Mouse (Mus musculus): ENCODE results near the gene Esr1. TPM values are rescaled to one million over a fixed set of nuclear protein-coding genes. Genes with fewer than 3 reads are reported as not detected.
"Not testable (repeated sequence)": the region's sequence is repeated elsewhere in the genome, so short reads cannot be mapped to it uniquely, and the experiment has no call there.

Esr1 gene
- polyA plus RNA-seq, 2 experiments = 0.79 to 1.1 TPM

DNA sequence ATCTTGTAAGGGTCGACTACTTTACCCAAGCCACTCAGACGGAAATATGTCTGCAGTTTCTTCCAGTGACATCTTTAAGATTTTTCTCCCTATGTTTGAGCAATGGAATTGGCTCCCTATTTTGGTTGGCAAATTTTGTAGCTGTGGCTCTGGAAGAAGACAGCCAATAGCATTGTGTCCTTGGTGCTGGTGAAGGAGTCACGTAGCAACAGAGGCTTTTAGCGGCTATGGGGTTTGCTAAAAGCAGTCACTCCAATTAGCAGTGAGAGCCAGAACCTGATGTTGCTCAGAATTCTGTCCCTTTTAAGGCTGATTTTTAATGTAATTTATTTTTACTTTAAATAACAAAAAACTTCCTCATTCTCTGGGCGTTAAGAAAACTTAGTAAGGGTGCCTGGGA is 54.0 kb downstream of the Esr1 start:
- H3K27ac ChIP-seq (replicated peaks; ENCODE audit: low read depth, low read length) = no peak overlapping the region
- ATAC-seq (ENCODE audit: low FRiP score, low read depth) = no peak
- H3K4me3 ChIP-seq (replicated peaks; ENCODE audit: low read length) = no peak overlapping the region
- DNase-seq (ENCODE audit: low spot score) = no peak
- H3K9me3 ChIP-seq (ENCODE audit: control insufficient read depth, low read length) = no peaks in the 10 kb centered on the region
- H3K4me2 ChIP-seq (replicated peaks; ENCODE audit: low read depth, low read length, severe bottlenecking) = no peak overlapping the region
- no peaks in the 10 kb centered on the region for H3K27me3 ChIP-seq (ENCODE audit: control insufficient read depth, insufficient read depth, low read length)
- H3K4me1 ChIP-seq (ENCODE audit: control insufficient read depth, insufficient read depth, low read length) = no peaks in the 10 kb centered on the region
- TF ChIP-seq POLR2A (IDR thresholded peaks at IDR 0.05; ENCODE audit: borderline replicate concordance, extremely low read depth, insufficient read depth, insufficient read length) = no peak
- H3K9ac ChIP-seq (ENCODE audit: low read depth, low read length, severe bottlenecking) = no peak overlapping the region
- no peaks in the 10 kb centered on the region for H3K36me3 ChIP-seq (ENCODE audit: control insufficient read depth, insufficient read depth, low read length)
- 77% methylated on average over 5 of the region's 5 CpGs for WGBS

DNA sequence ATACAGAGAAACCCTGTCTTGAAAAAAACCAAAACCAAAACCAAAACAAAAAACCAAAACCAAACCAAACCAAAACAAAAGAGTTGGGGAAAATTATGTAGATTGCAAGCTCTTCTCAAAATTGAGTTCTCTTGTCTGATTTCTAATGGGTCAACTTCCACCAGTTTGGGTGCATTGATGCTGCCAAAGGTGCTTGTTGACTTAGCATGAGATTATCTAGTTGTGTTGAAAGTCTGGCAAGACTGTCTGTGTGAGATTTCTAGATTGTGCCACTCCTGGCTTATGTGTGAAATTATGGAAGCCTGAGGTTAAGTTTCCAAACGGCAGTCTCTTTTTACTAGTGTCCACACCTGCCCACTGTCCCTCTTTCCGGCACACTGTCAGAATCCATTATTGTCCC is 55.6 kb downstream of the Esr1 start:
- TF ChIP-seq POLR2A (IDR thresholded peaks at IDR 0.05; ENCODE audit: borderline replicate concordance, extremely low read depth, insufficient read depth, insufficient read length) = no peak
- WGBS = 70% methylated on average over 2 of the region's 2 CpGs
- Histone ChIP-seq H3K36me3 (ENCODE audit: control insufficient read depth, insufficient read depth, low read length) (no peaks in the 10 kb centered on the region), H3K4me2 (replicated peaks; ENCODE audit: low read depth, low read length, severe bottlenecking) (no peak overlapping the region), H3K4me1 (ENCODE audit: control insufficient read depth, insufficient read depth, low read length) (no peaks in the 10 kb centered on the region), H3K27ac (replicated peaks; ENCODE audit: low read depth, low read length) (no peak overlapping the region), H3K27me3 (ENCODE audit: control insufficient read depth, insufficient read depth, low read length) (no peaks in the 10 kb centered on the region), H3K4me3 (replicated peaks; ENCODE audit: low read length) (no peak overlapping the region), H3K9ac (ENCODE audit: low read depth, low read length, severe bottlenecking) (no peak overlapping the region), H3K9me3 (ENCODE audit: control insufficient read depth, low read length) (no peaks in the 10 kb centered on the region)
- DNase-seq (ENCODE audit: low spot score) (no peak), ATAC-seq (ENCODE audit: low FRiP score, low read depth) (no peak)

- no peak for ATAC-seq (ENCODE audit: low FRiP score, low read depth)
- no peak overlapping the region for H3K4me3 ChIP-seq (replicated peaks; ENCODE audit: low read length)
- 66% methylated on average over 2 of the region's 2 CpGs for WGBS
These were observed 58.7 kb downstream of the Esr1 start for GRCm38 (mm10) chr10:4670053-4670452.

DNA sequence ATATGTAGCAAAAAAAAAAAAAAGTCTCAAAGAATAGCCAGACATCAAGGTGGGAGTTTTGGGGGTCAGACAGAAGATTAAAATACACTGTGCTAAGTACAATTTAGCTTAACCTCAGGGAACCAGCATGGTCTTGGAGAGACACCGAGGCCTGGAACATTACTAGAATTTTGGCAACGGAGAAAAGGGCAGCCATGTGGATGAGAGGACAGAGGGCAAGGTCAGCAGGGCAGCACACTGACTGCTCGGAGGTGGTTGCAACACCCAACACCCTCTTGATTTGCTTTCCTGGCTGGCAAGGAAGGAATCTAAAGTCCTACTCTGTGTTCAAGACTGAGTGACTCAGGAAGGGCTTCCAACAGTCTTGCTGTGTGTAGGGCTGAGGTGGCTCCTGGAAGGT is 60.5 kb downstream of the Esr1 start:
- ATAC-seq (ENCODE audit: low FRiP score, low read depth) (no peak), DNase-seq (ENCODE audit: low spot score) (no peak)
- TF ChIP-seq POLR2A (IDR thresholded peaks at IDR 0.05; ENCODE audit: borderline replicate concordance, extremely low read depth, insufficient read depth, insufficient read length) = no peak
- H3K9me3 ChIP-seq (ENCODE audit: control insufficient read depth, low read length) = no peaks in the 10 kb centered on the region
- H3K36me3 ChIP-seq (ENCODE audit: control insufficient read depth, insufficient read depth, low read length) = no peaks in the 10 kb centered on the region
- 82% methylated on average over 3 of the region's 3 CpGs for WGBS
- no peak overlapping the region for H3K27ac ChIP-seq (replicated peaks; ENCODE audit: low read depth, low read length)
- no peaks in the 10 kb centered on the region for H3K27me3 ChIP-seq (ENCODE audit: control insufficient read depth, insufficient read depth, low read length)
- no peaks in the 10 kb centered on the region for H3K4me1 ChIP-seq (ENCODE audit: control insufficient read depth, insufficient read depth, low read length)
- no peak overlapping the region for H3K9ac ChIP-seq (ENCODE audit: low read depth, low read length, severe bottlenecking)
- H3K4me2 ChIP-seq (replicated peaks; ENCODE audit: low read depth, low read length, severe bottlenecking) = no peak overlapping the region
- no peak overlapping the region for H3K4me3 ChIP-seq (replicated peaks; ENCODE audit: low read length)

More at GRCm38 (mm10) chr10:4670053-4670452, 58.7 kb downstream of the Esr1 start:
- DNase-seq (ENCODE audit: low spot score) = no peak
- Histone ChIP-seq H3K4me2 (replicated peaks; ENCODE audit: low read depth, low read length, severe bottlenecking) (no peak overlapping the region), H3K9me3 (ENCODE audit: control insufficient read depth, low read length) (no peaks in the 10 kb centered on the region), H3K27me3 (ENCODE audit: control insufficient read depth, insufficient read depth, low read length) (no peaks in the 10 kb centered on the region), H3K9ac (ENCODE audit: low read depth, low read length, severe bottlenecking) (no peak overlapping the region), H3K4me1 (ENCODE audit: control insufficient read depth, insufficient read depth, low read length) (no peaks in the 10 kb centered on the region), H3K27ac (replicated peaks; ENCODE audit: low read depth, low read length) (no peak overlapping the region), H3K36me3 (ENCODE audit: control insufficient read depth, insufficient read depth, low read length) (no peaks in the 10 kb centered on the region)
- no peak for TF ChIP-seq POLR2A (IDR thresholded peaks at IDR 0.05; ENCODE audit: borderline replicate concordance, extremely low read depth, insufficient read depth, insufficient read length)

DNA sequence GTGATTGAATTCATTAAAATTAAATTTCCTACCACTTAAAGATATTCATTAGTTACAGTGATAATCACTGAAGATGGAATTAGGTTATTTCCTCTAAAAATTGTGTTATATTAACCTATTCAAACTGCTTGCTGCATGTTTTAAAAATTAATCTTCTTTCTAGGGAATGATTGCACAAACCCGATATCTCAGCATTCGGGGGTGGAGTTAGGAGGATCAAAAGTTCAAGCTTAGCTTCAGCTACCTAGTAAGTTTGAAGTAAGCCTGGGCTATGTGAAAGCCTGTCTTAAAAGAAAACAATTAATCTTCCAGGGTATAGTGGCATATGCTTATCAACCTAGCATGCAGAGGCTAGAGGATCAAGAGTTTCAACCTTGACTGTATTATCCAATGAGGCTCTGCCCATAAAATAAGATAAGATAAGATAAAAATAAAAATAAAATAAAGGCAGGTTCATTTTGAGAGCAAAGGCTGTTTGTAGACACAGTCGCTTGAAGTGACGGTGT is 62.0 kb downstream of the Esr1 start:
- no peak for ATAC-seq (ENCODE audit: low FRiP score, low read depth)
- no peak overlapping the region for H3K9ac ChIP-seq (ENCODE audit: low read depth, low read length, severe bottlenecking)
- 87% methylated on average over 4 of the region's 4 CpGs for WGBS

GRCm38 (mm10) chr10:4674983-4675592 is 63.7 kb downstream of the Esr1 start:
- not testable (repeated sequence) for ATAC-seq (ENCODE audit: low FRiP score, low read depth); H3K36me3 ChIP-seq (ENCODE audit: control insufficient read depth, insufficient read depth, low read length); H3K9me3 ChIP-seq (ENCODE audit: control insufficient read depth, low read length); H3K4me1 ChIP-seq (ENCODE audit: control insufficient read depth, insufficient read depth, low read length); H3K4me3 ChIP-seq (replicated peaks; ENCODE audit: low read length); H3K27ac ChIP-seq (replicated peaks; ENCODE audit: low read depth, low read length); H3K27me3 ChIP-seq (ENCODE audit: control insufficient read depth, insufficient read depth, low read length); H3K9ac ChIP-seq (ENCODE audit: low read depth, low read length, severe bottlenecking); H3K4me2 ChIP-seq (replicated peaks; ENCODE audit: low read depth, low read length, severe bottlenecking)
- 19% methylated on average over 13 of the region's 14 CpGs for WGBS
- peak; percentile 27 for DNase-seq (ENCODE audit: low spot score)

More for the DNA sequence above, 62.0 kb downstream of the Esr1 start:
- H3K9me3 ChIP-seq (ENCODE audit: control insufficient read depth, low read length) = no peaks in the 10 kb centered on the region
- H3K4me2 ChIP-seq (replicated peaks; ENCODE audit: low read depth, low read length, severe bottlenecking) = no peak overlapping the region
- TF ChIP-seq POLR2A (IDR thresholded peaks at IDR 0.05; ENCODE audit: borderline replicate concordance, extremely low read depth, insufficient read depth, insufficient read length) = no peak
- no peak for DNase-seq (ENCODE audit: low spot score)
- H3K36me3 ChIP-seq (ENCODE audit: control insufficient read depth, insufficient read depth, low read length) = no peaks in the 10 kb centered on the region
- H3K27me3 ChIP-seq (ENCODE audit: control insufficient read depth, insufficient read depth, low read length) = no peaks in the 10 kb centered on the region
- H3K4me1 ChIP-seq (ENCODE audit: control insufficient read depth, insufficient read depth, low read length) = no peaks in the 10 kb centered on the region
- no peak overlapping the region for H3K4me3 ChIP-seq (replicated peaks; ENCODE audit: low read length)
- no peak overlapping the region for H3K27ac ChIP-seq (replicated peaks; ENCODE audit: low read depth, low read length)

Measured in limb, embryonic 14.5 days (tissue).